Mouse (Mus musculus): ENCODE measurements at regions not wholly inside any gene's neighbourhood (a gene's known extent, or its start where the extent isn't known, plus 50 kb on each side); places are given as distances from the start of the nearest gene placed in this dataset.

DNA sequence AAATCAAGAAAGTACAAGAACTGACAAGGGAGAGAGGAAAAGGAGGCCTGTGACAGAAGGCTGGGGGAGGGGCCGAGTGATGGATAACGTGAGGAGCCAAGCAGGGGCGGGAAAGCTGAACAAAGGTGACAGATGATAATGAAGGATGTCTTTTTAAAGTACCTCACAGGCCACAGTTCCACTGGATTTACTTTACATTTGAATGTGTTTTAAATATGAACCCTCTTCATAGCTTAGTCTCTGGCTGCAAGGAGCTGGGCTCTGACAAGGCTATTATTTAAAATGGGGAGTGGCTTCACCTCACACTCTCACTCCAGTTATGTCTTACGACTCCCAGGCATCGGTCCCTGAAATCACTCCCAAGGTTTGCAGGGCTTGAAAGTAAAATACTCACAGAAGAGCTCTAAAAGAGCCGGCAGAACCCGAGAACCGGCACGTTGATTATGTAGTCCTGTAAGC lies 190.6 kb upstream of the Dnajc24 start:
- ATAC-seq (ENCODE audit: extremely low read depth, insufficient number of reproducible peaks, low FRiP score, low TSS enrichment), result no peak

DNA sequence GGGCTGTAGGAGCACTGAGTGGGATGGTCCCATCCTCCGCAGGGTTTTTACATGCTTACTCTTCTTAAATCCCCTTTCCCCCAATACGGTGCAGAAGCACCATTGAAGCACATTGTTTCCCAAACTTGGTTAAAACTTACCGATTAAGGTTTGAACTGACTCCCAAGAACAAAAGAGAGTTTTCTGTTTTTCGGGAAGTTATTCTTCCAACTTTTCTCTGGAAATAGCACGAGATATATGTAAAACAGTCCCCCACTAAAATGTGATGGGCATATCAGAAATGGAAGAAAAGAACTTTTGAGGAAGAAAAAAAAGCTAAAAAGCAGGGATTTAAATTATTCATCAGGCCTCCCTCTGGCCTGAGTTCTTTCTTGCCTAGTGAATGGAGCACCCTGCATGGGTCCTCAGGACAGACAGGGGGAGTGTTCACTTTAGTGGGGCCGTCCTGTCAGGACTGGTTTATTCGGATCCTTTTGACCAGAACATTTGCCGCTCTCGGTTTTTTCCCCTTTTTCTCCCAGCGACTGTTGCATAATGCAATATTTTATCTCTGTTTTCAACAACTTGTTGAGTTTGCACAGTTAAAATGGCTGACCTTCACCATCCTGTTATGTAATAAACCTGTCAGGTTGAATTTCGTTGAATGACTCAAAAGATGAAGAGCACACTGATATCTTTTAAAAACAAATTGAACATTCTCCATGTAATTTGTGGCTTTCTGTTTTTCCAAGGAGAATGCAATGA lies 187.4 kb upstream of the Dnajc24 start:
- no peak overlapping the region for H3K9ac ChIP-seq
- H3K27me3 ChIP-seq (replicated peaks), result peaks cover 36% of the 10 kb centered on the region
- H3K9me3 ChIP-seq, result no peaks in the 10 kb centered on the region
- no peak overlapping the region for H3K4me2 ChIP-seq
- no peak overlapping the region for H3K4me3 ChIP-seq
- no peaks in the 10 kb centered on the region for H3K36me3 ChIP-seq
- peaks cover 9% of the 10 kb centered on the region for H3K4me1 ChIP-seq
- 46% methylated on average over 11 of the region's 11 CpGs for WGBS
- H3K27ac ChIP-seq (replicated peaks), result no peak overlapping the region
- no peak for ATAC-seq (ENCODE audit: extremely low read depth, insufficient number of reproducible peaks, low FRiP score, low TSS enrichment)

More for the DNA sequence above, 190.6 kb upstream of the Dnajc24 start:
- peak overlapping the region; percentile 70 for H3K9ac ChIP-seq
- WGBS, result 4% methylated on average over 9 of the region's 9 CpGs
- peak overlapping the region; percentile 80 for H3K4me2 ChIP-seq
- peaks cover 9% of the 10 kb centered on the region for H3K4me1 ChIP-seq
- H3K27ac ChIP-seq (replicated peaks), result no peak overlapping the region
- peak overlapping the region; percentile 45 for H3K4me3 ChIP-seq
- no peaks in the 10 kb centered on the region for H3K9me3 ChIP-seq
- H3K27me3 ChIP-seq (replicated peaks), result peaks cover 48% of the 10 kb centered on the region
- no peaks in the 10 kb centered on the region for H3K36me3 ChIP-seq

DNA sequence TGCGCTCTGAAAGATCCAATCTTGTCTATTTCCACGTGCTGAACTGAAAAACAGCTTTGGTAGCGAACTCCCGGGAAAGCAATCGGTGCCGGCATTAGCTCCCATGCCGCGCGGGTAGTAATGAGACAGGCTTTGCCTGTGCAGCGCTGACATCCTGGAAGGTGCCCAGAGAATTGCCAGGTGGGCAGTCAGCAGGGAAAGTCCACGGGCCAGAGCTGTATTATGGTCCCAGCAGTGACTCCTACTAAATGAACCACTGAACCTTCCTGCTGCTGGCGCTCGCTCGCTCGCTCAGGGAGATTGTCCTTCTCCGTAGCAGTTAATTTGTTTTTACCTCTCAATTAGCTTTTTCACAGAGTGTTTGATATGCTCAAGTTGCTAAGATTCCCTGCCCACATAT lies 180.3 kb upstream of the Dnajc24 start:
- Histone ChIP-seq H3K4me1 (no peaks in the 10 kb centered on the region), H3K9ac (no peak overlapping the region), H3K9me3 (no peaks in the 10 kb centered on the region), H3K27ac (replicated peaks) (no peak overlapping the region), H3K27me3 (replicated peaks) (peaks cover 20% of the 10 kb centered on the region), H3K4me3 (no peak overlapping the region), H3K36me3 (no peaks in the 10 kb centered on the region), H3K4me2 (no peak overlapping the region)
- no peak for ATAC-seq (ENCODE audit: extremely low read depth, insufficient number of reproducible peaks, low FRiP score, low TSS enrichment)
- 64% methylated on average over 16 of the region's 16 CpGs for WGBS

DNA sequence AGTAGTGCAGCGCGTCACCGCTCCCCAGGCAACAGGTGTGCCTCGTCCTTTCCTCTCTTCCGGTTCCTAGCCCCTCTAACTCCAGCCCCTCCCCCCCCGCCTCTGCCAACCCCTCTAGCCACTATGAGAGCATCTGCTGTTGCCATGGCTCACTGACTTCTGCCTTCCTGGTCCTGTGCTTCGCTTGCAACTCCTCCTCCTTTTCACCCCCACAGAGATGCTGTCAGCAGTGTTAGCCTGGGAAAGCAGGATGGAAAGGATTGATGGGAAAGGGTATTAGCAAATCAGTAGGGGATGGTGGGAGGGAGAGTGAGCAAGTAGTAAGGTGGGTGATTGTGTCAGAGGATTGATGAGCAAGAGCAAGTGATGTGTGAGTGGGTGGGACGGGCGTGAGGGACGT lies 178.7 kb upstream of the Dnajc24 start:
- peaks cover 20% of the 10 kb centered on the region for H3K27me3 ChIP-seq (replicated peaks)
- no peaks in the 10 kb centered on the region for H3K9me3 ChIP-seq
- no peak overlapping the region for H3K27ac ChIP-seq (replicated peaks)
- no peaks in the 10 kb centered on the region for H3K4me1 ChIP-seq
- WGBS, result 11% methylated on average over 9 of the region's 10 CpGs
- no peak for ATAC-seq (ENCODE audit: extremely low read depth, insufficient number of reproducible peaks, low FRiP score, low TSS enrichment)
- H3K9ac ChIP-seq, result no peak overlapping the region
- no peak overlapping the region for H3K4me3 ChIP-seq
- no peaks in the 10 kb centered on the region for H3K36me3 ChIP-seq
- H3K4me2 ChIP-seq, result peak overlapping the region; percentile 30; the same call in 1 of the 2 replicates

DNA sequence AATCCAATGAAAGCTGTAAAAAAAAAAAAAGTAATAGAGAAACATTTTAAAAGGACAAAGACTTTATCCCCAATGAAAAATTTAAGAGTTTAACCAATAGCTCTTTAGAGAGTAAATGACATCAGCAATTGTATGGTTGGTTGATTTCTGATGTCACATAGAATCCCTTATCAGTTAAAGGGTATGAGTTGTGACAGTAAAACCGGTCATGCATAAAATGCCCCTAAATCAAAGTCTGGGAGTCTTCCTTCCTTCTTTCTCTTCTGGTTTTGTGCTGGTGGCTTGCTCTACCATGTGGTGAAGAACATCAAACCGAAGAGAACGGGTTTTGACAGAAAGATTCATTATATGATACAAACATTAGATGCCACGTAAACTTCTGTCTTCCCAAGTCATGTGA lies 159.3 kb upstream of the Dnajc24 start:
- H3K27ac ChIP-seq (replicated peaks), result no peak overlapping the region
- H3K36me3 ChIP-seq, result no peaks in the 10 kb centered on the region
- no peak overlapping the region for H3K9ac ChIP-seq
- no peaks in the 10 kb centered on the region for H3K9me3 ChIP-seq
- peaks cover 5% of the 10 kb centered on the region; the same call in 1 of the 2 replicates for H3K4me1 ChIP-seq
- no peak for ATAC-seq (ENCODE audit: extremely low read depth, insufficient number of reproducible peaks, low FRiP score, low TSS enrichment)
- H3K4me2 ChIP-seq, result no peak overlapping the region
- H3K4me3 ChIP-seq, result no peak overlapping the region
- 73% methylated on average over 4 of the region's 4 CpGs for WGBS
- H3K27me3 ChIP-seq (replicated peaks), result no peaks in the 10 kb centered on the region

DNA sequence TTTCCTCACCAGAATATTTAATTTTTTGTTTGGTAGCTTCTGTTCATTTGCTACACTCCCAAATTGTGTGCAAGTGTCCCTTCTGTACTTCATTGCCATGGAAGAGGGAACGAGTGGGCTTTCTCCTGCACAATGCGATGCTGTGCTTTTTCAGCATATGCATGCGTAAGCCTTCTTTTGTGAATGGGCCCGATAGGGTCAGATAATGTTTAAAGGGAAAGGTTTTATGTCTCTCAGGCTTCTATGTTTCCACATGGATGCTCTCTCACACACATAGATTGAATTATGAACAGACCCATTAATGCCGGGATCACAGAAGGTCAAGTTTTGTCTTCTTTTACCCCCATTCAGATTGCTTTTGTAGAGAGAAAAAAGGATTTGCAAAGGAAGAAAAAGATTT lies 158.5 kb upstream of the Dnajc24 start:
- Histone ChIP-seq H3K36me3 (no peaks in the 10 kb centered on the region), H3K27ac (replicated peaks) (no peak overlapping the region), H3K4me2 (no peak overlapping the region), H3K9ac (no peak overlapping the region), H3K9me3 (no peaks in the 10 kb centered on the region), H3K4me3 (no peak overlapping the region), H3K27me3 (replicated peaks) (no peaks in the 10 kb centered on the region), H3K4me1 (peaks cover 5% of the 10 kb centered on the region; the same call in 1 of the 2 replicates)
- WGBS, result 77% methylated on average over 5 of the region's 5 CpGs
- ATAC-seq (ENCODE audit: extremely low read depth, insufficient number of reproducible peaks, low FRiP score, low TSS enrichment), result no peak

DNA sequence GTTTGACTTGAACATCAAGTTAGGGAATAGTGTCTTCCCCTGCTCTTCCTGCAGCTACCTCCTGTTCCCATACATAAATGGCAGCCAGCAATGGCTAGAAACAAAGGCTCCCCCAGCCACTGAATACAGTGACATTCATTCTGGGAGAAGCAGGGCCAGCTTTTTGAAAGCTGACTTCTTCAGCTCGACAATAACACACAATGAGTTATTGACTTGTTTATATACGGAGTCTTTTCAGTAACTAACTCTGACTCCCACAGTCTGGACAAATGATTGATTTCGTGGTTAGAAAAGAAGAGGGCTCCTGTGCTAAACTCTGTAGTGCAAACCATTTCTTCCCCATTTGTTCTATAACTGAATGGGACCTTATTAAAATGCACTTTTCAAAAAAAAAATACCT lies 146.4 kb upstream of the Dnajc24 start:
- Histone ChIP-seq H3K4me2 (no peak overlapping the region), H3K4me3 (no peak overlapping the region), H3K9ac (no peak overlapping the region), H3K36me3 (no peaks in the 10 kb centered on the region), H3K9me3 (no peaks in the 10 kb centered on the region), H3K4me1 (no peaks in the 10 kb centered on the region), H3K27ac (replicated peaks) (no peak overlapping the region), H3K27me3 (replicated peaks) (no peaks in the 10 kb centered on the region)
- no peak for ATAC-seq (ENCODE audit: extremely low read depth, insufficient number of reproducible peaks, low FRiP score, low TSS enrichment)
- 65% methylated on average over 3 of the region's 3 CpGs for WGBS

DNA sequence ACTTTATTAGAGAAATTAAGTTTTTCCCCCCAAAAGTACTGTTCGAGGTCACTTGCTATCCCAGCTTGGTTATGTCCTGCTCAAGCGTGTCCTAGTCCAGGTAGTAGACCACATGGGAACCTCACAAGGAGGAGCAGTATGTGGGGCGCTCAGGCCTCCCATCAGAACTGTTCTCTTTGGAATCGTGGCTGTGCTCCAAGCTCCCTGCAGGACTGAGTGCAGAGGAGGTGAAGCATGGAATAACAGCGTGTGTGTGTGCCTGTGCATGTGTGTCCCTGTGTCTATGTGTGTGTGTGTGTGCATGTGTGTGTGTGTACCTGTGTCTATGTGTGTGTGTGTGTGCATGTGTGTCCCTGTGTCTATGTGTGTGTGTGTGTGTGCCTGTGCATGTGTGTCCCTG lies 137.6 kb upstream of the Dnajc24 start:
- no peaks in the 10 kb centered on the region for H3K36me3 ChIP-seq
- H3K4me3 ChIP-seq, result no peak overlapping the region
- no peak overlapping the region for H3K27ac ChIP-seq (replicated peaks)
- 83% methylated on average over 5 of the region's 5 CpGs for WGBS
- no peaks in the 10 kb centered on the region for H3K9me3 ChIP-seq
- H3K4me1 ChIP-seq, result no peaks in the 10 kb centered on the region
- no peak for ATAC-seq (ENCODE audit: extremely low read depth, insufficient number of reproducible peaks, low FRiP score, low TSS enrichment)
- H3K4me2 ChIP-seq, result no peak overlapping the region
- H3K27me3 ChIP-seq (replicated peaks), result no peaks in the 10 kb centered on the region
- H3K9ac ChIP-seq, result no peak overlapping the region

DNA sequence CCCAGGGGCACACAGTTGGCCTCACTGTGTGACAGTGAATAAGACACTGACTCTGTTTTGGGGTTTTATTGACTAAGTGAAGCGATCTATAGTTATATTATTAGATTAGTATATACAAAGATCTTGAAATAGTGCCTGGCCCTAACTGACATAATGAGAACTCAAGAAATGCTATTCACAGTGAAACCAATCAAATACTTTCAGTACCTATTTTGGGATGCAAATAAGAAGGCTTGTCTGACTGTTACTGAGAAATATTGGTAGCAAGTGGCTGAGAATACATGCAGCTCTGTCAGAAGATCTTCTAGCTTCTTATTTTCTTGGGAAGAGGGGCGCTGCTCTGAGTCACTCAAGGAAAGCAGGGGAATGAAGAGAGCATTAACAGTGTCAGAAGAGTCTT lies 97.7 kb upstream of the Dnajc24 start:
- no peak overlapping the region for H3K4me3 ChIP-seq
- H3K4me2 ChIP-seq, result no peak overlapping the region
- H3K27ac ChIP-seq (replicated peaks), result no peak overlapping the region
- no peaks in the 10 kb centered on the region for H3K27me3 ChIP-seq (replicated peaks)
- 75% methylated on average over 2 of the region's 2 CpGs for WGBS
- no peaks in the 10 kb centered on the region for H3K4me1 ChIP-seq
- no peak overlapping the region for H3K9ac ChIP-seq
- H3K36me3 ChIP-seq, result no peaks in the 10 kb centered on the region
- no peaks in the 10 kb centered on the region for H3K9me3 ChIP-seq
- ATAC-seq (ENCODE audit: extremely low read depth, insufficient number of reproducible peaks, low FRiP score, low TSS enrichment), result no peak

DNA sequence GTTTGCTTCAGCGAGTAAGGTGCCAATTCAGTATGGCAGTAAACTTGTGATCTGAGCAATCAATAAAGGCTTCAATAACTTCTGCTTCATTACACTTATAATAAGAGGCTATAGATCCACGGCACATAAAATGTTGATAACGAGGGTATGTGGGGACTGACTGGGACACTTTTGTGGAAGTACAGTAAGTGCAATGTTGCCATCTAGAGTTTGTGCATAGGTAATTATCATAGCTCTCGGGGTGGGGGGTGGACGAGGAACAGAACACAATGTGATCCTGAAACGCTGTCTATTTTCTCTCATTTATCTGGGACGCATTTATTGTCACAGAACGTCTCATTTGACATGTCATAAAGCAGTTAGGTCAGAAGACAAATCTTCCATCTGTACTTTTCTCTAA lies 82.8 kb upstream of the Dnajc24 start:
- Histone ChIP-seq H3K4me3 (no peak overlapping the region), H3K4me1 (no peaks in the 10 kb centered on the region), H3K9ac (no peak overlapping the region), H3K4me2 (no peak overlapping the region), H3K27me3 (replicated peaks) (no peaks in the 10 kb centered on the region; the same call in 1 of the 2 replicates), H3K36me3 (no peaks in the 10 kb centered on the region), H3K27ac (replicated peaks) (no peak overlapping the region), H3K9me3 (no peaks in the 10 kb centered on the region)
- no peak for ATAC-seq (ENCODE audit: extremely low read depth, insufficient number of reproducible peaks, low FRiP score, low TSS enrichment)
- WGBS, result 56% methylated on average over 8 of the region's 8 CpGs

DNA sequence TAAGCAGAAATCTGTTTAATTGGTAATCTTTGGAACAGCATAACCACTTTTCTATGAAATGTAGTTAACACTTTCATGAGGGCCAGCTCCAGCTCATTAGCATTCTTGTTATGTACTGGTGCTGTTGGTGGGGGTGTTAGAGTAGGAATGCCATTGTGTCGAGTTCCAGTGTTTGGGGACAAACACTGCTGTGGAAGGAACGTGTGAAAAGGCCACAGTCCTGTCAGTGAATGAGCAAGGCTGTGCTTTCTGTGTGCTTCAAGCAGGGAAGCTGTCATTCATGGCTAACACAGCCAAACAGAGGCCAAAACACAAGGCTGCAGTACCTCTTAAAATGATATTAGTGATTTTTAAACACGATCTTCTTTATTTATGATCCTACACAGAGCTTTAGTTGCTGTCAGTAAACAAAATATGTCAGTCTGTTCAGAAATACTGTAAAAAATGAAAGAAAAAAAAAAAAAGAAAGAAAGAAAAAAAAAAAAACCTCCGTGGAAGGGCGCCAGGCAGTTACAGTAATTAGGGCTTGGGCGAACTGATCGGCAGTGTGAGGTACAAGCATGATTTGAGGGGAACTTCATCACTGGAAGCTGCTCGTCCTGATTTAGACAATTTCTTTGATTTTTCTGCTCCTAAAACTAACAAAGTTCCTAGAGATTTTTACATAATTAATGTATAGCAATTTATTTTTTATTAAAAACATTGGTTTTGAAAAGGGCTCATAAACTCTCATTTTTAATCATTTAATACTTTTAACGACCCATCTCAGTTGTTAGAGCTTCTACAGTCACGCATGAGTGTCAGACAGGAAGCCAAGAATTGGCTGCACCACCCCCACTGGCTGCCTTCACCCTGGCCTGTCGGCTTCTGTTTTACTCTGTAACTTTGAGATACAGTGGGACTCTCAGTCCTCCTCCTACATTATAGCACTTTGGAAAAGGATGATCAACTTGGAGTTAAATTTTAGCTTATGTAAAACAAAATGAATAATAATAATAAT lies 80.8 kb upstream of the Dnajc24 start:
- H3K27me3 ChIP-seq (replicated peaks), result no peaks in the 10 kb centered on the region; the same call in 1 of the 2 replicates
- no peak overlapping the region for H3K9ac ChIP-seq
- WGBS, result 49% methylated on average over 11 of the region's 11 CpGs
- no peak overlapping the region for H3K27ac ChIP-seq (replicated peaks)
- no peaks in the 10 kb centered on the region for H3K36me3 ChIP-seq
- no peak overlapping the region for H3K4me3 ChIP-seq
- no peak for ATAC-seq (ENCODE audit: extremely low read depth, insufficient number of reproducible peaks, low FRiP score, low TSS enrichment)
- H3K4me1 ChIP-seq, result no peaks in the 10 kb centered on the region
- no peaks in the 10 kb centered on the region for H3K9me3 ChIP-seq
- no peak overlapping the region for H3K4me2 ChIP-seq

All from heart, embryonic 13.5 days (tissue).